11 mouse cellular contexts compared by ENCODE assay signal in the genomic region with DNA sequence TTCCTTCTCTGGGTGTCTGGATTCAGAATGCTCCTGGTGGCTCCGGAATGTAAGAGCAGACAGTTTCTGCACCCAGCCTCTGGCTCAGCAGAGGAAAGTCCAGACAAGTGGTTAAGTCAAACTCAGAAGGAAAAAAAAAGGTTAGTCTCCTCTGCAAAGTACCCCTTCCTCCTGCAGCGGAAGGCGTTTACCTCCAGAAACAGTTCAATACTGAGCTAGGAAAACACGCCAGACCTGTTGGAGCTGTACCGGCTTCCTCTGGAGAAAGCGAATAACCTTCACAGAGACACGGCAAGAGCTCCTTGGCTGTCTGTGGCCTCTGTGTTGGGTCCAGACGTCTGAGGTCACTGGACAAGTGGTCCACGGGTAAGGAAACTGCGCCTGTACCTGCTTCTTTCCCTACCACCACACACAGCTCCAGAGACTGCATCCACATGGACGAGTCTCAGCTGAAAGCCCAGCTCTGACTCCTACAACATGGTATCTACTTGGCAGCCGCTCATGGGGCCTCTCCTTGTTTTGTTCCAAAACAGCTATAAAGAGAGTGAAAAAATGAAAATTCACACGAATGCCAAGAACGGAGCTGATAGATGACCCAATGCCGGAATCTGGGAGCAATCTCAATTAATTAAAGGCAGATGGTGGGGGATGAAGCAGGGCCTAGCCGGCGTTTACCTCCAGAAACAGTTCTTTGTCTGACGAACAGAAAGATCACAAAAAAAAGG.
DNase-seq lines count a peak whose midpoint lies in the region; ATAC-seq and TF ChIP-seq lines count a peak whose summit lies in the region.
"Had no signal": no experiment of that assay in that cellular context is flagged by ENCODE, and none has a peak within 500 bp of the region (broad histone marks: within the 10 kb centered on the region; RNA-seq: fewer than 3 reads in every experiment).

No protein-coding gene starts in this region.

- H3K27me3 ChIP-seq in intestine, embryonic 16.5 days (replicated peaks; ENCODE audit: control insufficient read depth, insufficient read depth, low read length), result no peaks in the 10 kb centered on the region
- no peaks in the 10 kb centered on the region for H3K27me3 ChIP-seq in intestine, postnatal 0 days (replicated peaks; ENCODE audit: control insufficient read depth, insufficient read depth, low read length)
- H3K27me3 ChIP-seq in embryonic facial prominence, embryonic 10.5 days (replicated peaks; ENCODE audit: low read depth, poor library complexity, severe bottlenecking), result peaks cover 55% of the 10 kb centered on the region
- peaks cover 3% of the 10 kb centered on the region; the same call in 1 of the 2 replicates for H3K27me3 ChIP-seq in hindbrain, embryonic 14.5 days (ENCODE audit: control insufficient read depth, insufficient read depth, low read length)

- DNase-seq in MN1 (ENCODE audit: low spot score), result peak; percentile 29
- DNase-seq in embryonic facial prominence, embryonic 10.5 days (ENCODE audit: low spot score), result peak; percentile 64
- DNase-seq in hindbrain, embryonic 14.5 days (ENCODE audit: low spot score), result peak; percentile 47
- no peak for DNase-seq in frontal cortex, postnatal 36 days (ENCODE audit: low spot score in 2 of 2)
- no peak for DNase-seq in heart, adult 9 months (ENCODE audit: low spot score in 2 of 2)
- no peak for DNase-seq in cerebellum, adult 9-11 months
- DNase-seq: thymus, postnatal 25 days had no signal

- H3K4me3 ChIP-seq in intestine, embryonic 16.5 days (ENCODE audit: low read length), result no peak overlapping the region
- H3K4me3 ChIP-seq in intestine, postnatal 0 days (ENCODE audit: low read depth, low read length), result no peak overlapping the region
- H3K4me3 ChIP-seq in embryonic facial prominence, embryonic 10.5 days, result no peak overlapping the region
- no peak overlapping the region for H3K4me3 ChIP-seq in hindbrain, embryonic 14.5 days (replicated peaks; ENCODE audit: low read length)
- H3K4me3 ChIP-seq: megakaryocyte, embryonic 14.5 days had no signal

- H3K36me3 ChIP-seq in intestine, embryonic 16.5 days (ENCODE audit: control insufficient read depth, insufficient read depth, low read length), result no peaks in the 10 kb centered on the region
- H3K36me3 ChIP-seq in intestine, postnatal 0 days (ENCODE audit: control insufficient read depth, insufficient read depth), result no peaks in the 10 kb centered on the region
- H3K36me3 ChIP-seq in embryonic facial prominence, embryonic 10.5 days (replicated peaks), result peaks cover 4% of the 10 kb centered on the region; the same call in 1 of the 2 replicates
- H3K36me3 ChIP-seq in hindbrain, embryonic 14.5 days (replicated peaks; ENCODE audit: control insufficient read depth, insufficient read depth), result no peaks in the 10 kb centered on the region

- no peak overlapping the region for H3K27ac ChIP-seq in intestine, embryonic 16.5 days (ENCODE audit: low read length)
- H3K27ac ChIP-seq in intestine, postnatal 0 days (ENCODE audit: low read depth, low read length), result no peak overlapping the region
- peak overlapping the region; percentile 87 for H3K27ac ChIP-seq in embryonic facial prominence, embryonic 10.5 days (replicated peaks)
- no peak overlapping the region for H3K27ac ChIP-seq in hindbrain, embryonic 14.5 days

- ATAC-seq in intestine, embryonic 16.5 days, result 0 out of 2 replicates have a peak, but pooled peaks have one; percentile 38
- no peak for ATAC-seq in intestine, postnatal 0 days
- no peak for ATAC-seq in hindbrain, embryonic 14.5 days (ENCODE audit: low FRiP score)

- TF ChIP-seq CTCF in intestine, postnatal 0 days (IDR thresholded peaks at IDR 0.05; ENCODE audit: low read depth), result no peak

- no peak overlapping the region for H3K4me2 ChIP-seq in intestine, embryonic 16.5 days (ENCODE audit: low read depth, low read length)
- H3K4me2 ChIP-seq in intestine, postnatal 0 days (replicated peaks; ENCODE audit: low read depth), result no peak overlapping the region
- H3K4me2 ChIP-seq in hindbrain, embryonic 14.5 days (replicated peaks), result no peak overlapping the region
- H3K4me2 ChIP-seq: heart, embryonic 11.5 days had no signal

- H3K9ac ChIP-seq in intestine, embryonic 16.5 days (ENCODE audit: low read depth, low read length), result no peak overlapping the region
- H3K9ac ChIP-seq in intestine, postnatal 0 days (ENCODE audit: low read depth, low read length), result no peak overlapping the region
- no peak overlapping the region for H3K9ac ChIP-seq in hindbrain, embryonic 14.5 days

- H3K4me1 ChIP-seq in intestine, embryonic 16.5 days (ENCODE audit: control insufficient read depth, insufficient read depth, low read length), result peaks cover 3% of the 10 kb centered on the region; the same call in 1 of the 2 replicates
- H3K4me1 ChIP-seq in intestine, postnatal 0 days (replicated peaks; ENCODE audit: control insufficient read depth, insufficient read depth, low read length), result no peaks in the 10 kb centered on the region
- H3K4me1 ChIP-seq in embryonic facial prominence, embryonic 10.5 days, result peaks cover 49% of the 10 kb centered on the region
- H3K4me1 ChIP-seq in hindbrain, embryonic 14.5 days (replicated peaks; ENCODE audit: control insufficient read depth, insufficient read depth, low read length), result peaks cover 6% of the 10 kb centered on the region; the same call in 1 of the 2 replicates
- H3K4me1 ChIP-seq: megakaryocyte, embryonic 14.5 days had no signal

- WGBS in intestine, embryonic 16.5 days, result 52% methylated on average over 18 of the region's 18 CpGs
- 55% methylated on average over 18 of the region's 18 CpGs for WGBS in intestine, postnatal 0 days
- 39% methylated on average over 18 of the region's 18 CpGs for WGBS in embryonic facial prominence, embryonic 10.5 days
- WGBS in hindbrain, embryonic 14.5 days, result 48% methylated on average over 18 of the region's 18 CpGs

- no peaks in the 10 kb centered on the region for H3K9me3 ChIP-seq in intestine, embryonic 16.5 days (ENCODE audit: control insufficient read depth, low read length)
- 0 out of 2 replicates have a peak, but pooled peaks cover 3% of the 10 kb centered on the region for H3K9me3 ChIP-seq in intestine, postnatal 0 days (ENCODE audit: control insufficient read depth)
- H3K9me3 ChIP-seq in embryonic facial prominence, embryonic 10.5 days, result no peaks in the 10 kb centered on the region
- H3K9me3 ChIP-seq in hindbrain, embryonic 14.5 days (ENCODE audit: control insufficient read depth, low read length), result 0 out of 2 replicates have a peak, but pooled peaks cover 3% of the 10 kb centered on the region

Comparison
In these comparisons a context has a peak if more than half of its experiments do, and no peak if none do; other contexts are left out.
1. DNase-seq: peak in MN1 (single experiment), embryonic facial prominence, embryonic 10.5 days (single experiment) and hindbrain, embryonic 14.5 days (single experiment); none in frontal cortex, postnatal 36 days (0 of 2), heart, adult 9 months (0 of 2) and cerebellum, adult 9-11 months (single experiment).